Mouse (Mus musculus): ENCODE results near the gene Igbp1b. TPM values are rescaled to one million over a fixed set of nuclear protein-coding genes. Genes with fewer than 3 reads are reported as not detected.

The Igbp1b gene
- polyA plus RNA-seq (2014; fragmentation: Nextera tagmentation; extraction: Ambion mirVana) = not detected in 2 replicates

- no peak for ATAC-seq (replicated peaks; ENCODE audit: low FRiP score, low TSS enrichment, low read depth)
These were observed at the start of gene Igbp1b for GRCm38 (mm10) chr6:138658516-138658915. Igbp1b (minus strand) TSS chr6:138658544.

GRCm38 (mm10) chr6:138682959-138683358, 24.6 kb upstream of the Igbp1b start:
- Histone ChIP-seq H3K36me3 (ENCODE audit: control insufficient read depth, insufficient read depth, low read length) (no peaks in the 10 kb centered on the region), H3K9ac (ENCODE audit: low read length) (no peak overlapping the region), H3K27ac (ENCODE audit: low read depth) (no peak overlapping the region), H3K4me2 (ENCODE audit: low read length) (no peak overlapping the region), H3K9me3 (ENCODE audit: control insufficient read depth, low read length) (no peaks in the 10 kb centered on the region), H3K4me3 (ENCODE audit: low read depth, low read length) (no peak overlapping the region), H3K4me1 (replicated peaks; ENCODE audit: control insufficient read depth, insufficient read depth, low read length) (no peaks in the 10 kb centered on the region), H3K27me3 (replicated peaks; ENCODE audit: control insufficient read depth, insufficient read depth, low read length) (no peaks in the 10 kb centered on the region)
- DNase-seq (ENCODE audit: low spot score) (no peak), ATAC-seq (replicated peaks; ENCODE audit: low FRiP score, low TSS enrichment, low read depth) (no peak)

More at GRCm38 (mm10) chr6:138658516-138658915, at the start of gene Igbp1b:
- Histone ChIP-seq H3K36me3 (ENCODE audit: control insufficient read depth, insufficient read depth, low read length) (no peaks in the 10 kb centered on the region), H3K4me2 (ENCODE audit: low read length) (no peak within 1 kb of the TSS), H3K9ac (ENCODE audit: low read length) (no peak within 1 kb of the TSS), H3K27me3 (replicated peaks; ENCODE audit: control insufficient read depth, insufficient read depth, low read length) (no peaks in the 10 kb centered on the region), H3K4me3 (ENCODE audit: low read depth, low read length) (no peak within 1 kb of the TSS), H3K27ac (ENCODE audit: low read depth) (no peak within 1 kb of the TSS), H3K9me3 (ENCODE audit: control insufficient read depth, low read length) (no peaks in the 10 kb centered on the region), H3K4me1 (replicated peaks; ENCODE audit: control insufficient read depth, insufficient read depth, low read length) (no peaks in the 10 kb centered on the region)
- no peak for DNase-seq (ENCODE audit: low spot score)
- 85% methylated on average over 3 of the region's 3 CpGs for WGBS

GRCm38 (mm10) chr6:138672704-138673141, 14.4 kb upstream of the Igbp1b start:
- WGBS = 4% methylated on average over 2 of the region's 2 CpGs
- ATAC-seq (replicated peaks; ENCODE audit: low FRiP score, low TSS enrichment, low read depth) (no peak), DNase-seq (ENCODE audit: low spot score) (no peak)
- no peaks in the 10 kb centered on the region for H3K27me3 ChIP-seq (replicated peaks; ENCODE audit: control insufficient read depth, insufficient read depth, low read length)
- no peaks in the 10 kb centered on the region for H3K4me1 ChIP-seq (replicated peaks; ENCODE audit: control insufficient read depth, insufficient read depth, low read length)
- H3K9me3 ChIP-seq (ENCODE audit: control insufficient read depth, low read length) = no peaks in the 10 kb centered on the region
- no peak overlapping the region for H3K4me3 ChIP-seq (ENCODE audit: low read depth, low read length)
- H3K9ac ChIP-seq (ENCODE audit: low read length) = no peak overlapping the region
- H3K36me3 ChIP-seq (ENCODE audit: control insufficient read depth, insufficient read depth, low read length) = no peaks in the 10 kb centered on the region
- H3K4me2 ChIP-seq (ENCODE audit: low read length) = no peak overlapping the region
- H3K27ac ChIP-seq (ENCODE audit: low read depth) = no peak overlapping the region

GRCm38 (mm10) chr6:138665416-138665815, 7.1 kb upstream of the Igbp1b start:
- Histone ChIP-seq H3K9me3 (ENCODE audit: control insufficient read depth, low read length) (no peaks in the 10 kb centered on the region), H3K27me3 (replicated peaks; ENCODE audit: control insufficient read depth, insufficient read depth, low read length) (no peaks in the 10 kb centered on the region), H3K4me2 (ENCODE audit: low read length) (no peak overlapping the region), H3K36me3 (ENCODE audit: control insufficient read depth, insufficient read depth, low read length) (no peaks in the 10 kb centered on the region), H3K9ac (ENCODE audit: low read length) (no peak overlapping the region), H3K4me3 (ENCODE audit: low read depth, low read length) (no peak overlapping the region), H3K4me1 (replicated peaks; ENCODE audit: control insufficient read depth, insufficient read depth, low read length) (no peaks in the 10 kb centered on the region), H3K27ac (ENCODE audit: low read depth) (no peak overlapping the region)
- DNase-seq (ENCODE audit: low spot score) (no peak), ATAC-seq (replicated peaks; ENCODE audit: low FRiP score, low TSS enrichment, low read depth) (no peak)
- 70% methylated on average over 3 of the region's 3 CpGs for WGBS

DNA sequence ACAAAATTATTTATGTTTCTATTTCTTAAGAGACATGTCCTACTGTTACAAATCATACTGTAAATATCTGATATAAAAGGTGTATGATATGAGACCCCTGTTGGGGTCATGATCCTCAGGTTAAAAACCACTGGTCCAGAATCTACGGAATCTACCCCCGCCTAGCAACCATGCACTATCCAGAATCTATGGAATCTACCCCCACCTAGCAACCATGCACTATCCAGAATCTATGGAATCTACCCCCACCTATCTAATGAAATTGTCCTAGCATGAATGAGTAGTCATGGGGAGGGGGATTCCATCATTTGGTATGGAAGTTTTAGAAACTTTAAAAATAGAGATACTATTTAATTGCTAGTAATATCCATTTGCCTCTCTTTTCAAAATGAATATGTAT, 12.7 kb downstream of the Igbp1b start:
- ATAC-seq (replicated peaks; ENCODE audit: low FRiP score, low TSS enrichment, low read depth) (no peak), DNase-seq (ENCODE audit: low spot score) (no peak)
- no peak overlapping the region for H3K27ac ChIP-seq (ENCODE audit: low read depth)
- no peaks in the 10 kb centered on the region for H3K27me3 ChIP-seq (replicated peaks; ENCODE audit: control insufficient read depth, insufficient read depth, low read length)
- no peaks in the 10 kb centered on the region for H3K4me1 ChIP-seq (replicated peaks; ENCODE audit: control insufficient read depth, insufficient read depth, low read length)
- H3K9ac ChIP-seq (ENCODE audit: low read length) = no peak overlapping the region
- 97% methylated on average over 2 of the region's 2 CpGs for WGBS
- H3K9me3 ChIP-seq (ENCODE audit: control insufficient read depth, low read length) = no peaks in the 10 kb centered on the region
- no peaks in the 10 kb centered on the region for H3K36me3 ChIP-seq (ENCODE audit: control insufficient read depth, insufficient read depth, low read length)
- no peak overlapping the region for H3K4me2 ChIP-seq (ENCODE audit: low read length)
- H3K4me3 ChIP-seq (ENCODE audit: low read depth, low read length) = no peak overlapping the region

DNA sequence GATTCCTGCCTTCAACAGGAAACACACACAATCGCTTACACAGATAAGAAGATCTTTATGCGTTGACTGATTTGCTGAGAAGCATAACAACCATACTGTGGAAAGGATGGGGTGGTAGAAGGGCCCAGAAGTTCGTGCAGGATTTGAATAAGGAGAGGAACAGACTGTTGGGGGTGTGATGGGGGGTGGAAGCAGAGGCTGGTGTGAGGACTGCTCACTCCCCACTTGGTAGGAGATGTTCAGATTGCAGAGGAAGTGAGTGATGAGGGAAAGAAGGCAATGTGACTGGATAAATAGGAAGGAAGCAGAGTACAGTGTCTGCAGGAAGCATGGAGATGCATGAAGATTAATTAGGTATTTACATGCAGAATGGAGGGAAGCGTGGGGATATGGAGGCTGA, 19.0 kb downstream of the Igbp1b start:
- Histone ChIP-seq H3K27me3 (replicated peaks; ENCODE audit: control insufficient read depth, insufficient read depth, low read length) (no peaks in the 10 kb centered on the region), H3K9me3 (ENCODE audit: control insufficient read depth, low read length) (no peaks in the 10 kb centered on the region), H3K27ac (ENCODE audit: low read depth) (no peak overlapping the region), H3K36me3 (ENCODE audit: control insufficient read depth, insufficient read depth, low read length) (no peaks in the 10 kb centered on the region), H3K9ac (ENCODE audit: low read length) (no peak overlapping the region), H3K4me2 (ENCODE audit: low read length) (no peak overlapping the region), H3K4me3 (ENCODE audit: low read depth, low read length) (no peak overlapping the region), H3K4me1 (replicated peaks; ENCODE audit: control insufficient read depth, insufficient read depth, low read length) (no peaks in the 10 kb centered on the region)
- WGBS = 60% methylated on average over 4 of the region's 4 CpGs
- ATAC-seq (replicated peaks; ENCODE audit: low FRiP score, low TSS enrichment, low read depth) (no peak), DNase-seq (ENCODE audit: low spot score) (no peak)

- H3K4me3 ChIP-seq (ENCODE audit: low read depth, low read length) = no peak overlapping the region
- no peak for ATAC-seq (replicated peaks; ENCODE audit: low FRiP score, low TSS enrichment, low read depth)
These were observed 37.6 kb downstream of the Igbp1b start for GRCm38 (mm10) chr6:138620786-138621185.

GRCm38 (mm10) chr6:138618396-138618795, 39.9 kb downstream of the Igbp1b start:
- H3K27me3 ChIP-seq (replicated peaks; ENCODE audit: control insufficient read depth, insufficient read depth, low read length) = no peaks in the 10 kb centered on the region
- 87% methylated on average over 3 of the region's 3 CpGs for WGBS
- H3K36me3 ChIP-seq (ENCODE audit: control insufficient read depth, insufficient read depth, low read length) = no peaks in the 10 kb centered on the region
- DNase-seq (ENCODE audit: low spot score) (no peak), ATAC-seq (replicated peaks; ENCODE audit: low FRiP score, low TSS enrichment, low read depth) (no peak)
- H3K4me2 ChIP-seq (ENCODE audit: low read length) = no peak overlapping the region
- H3K9me3 ChIP-seq (ENCODE audit: control insufficient read depth, low read length) = no peaks in the 10 kb centered on the region
- H3K4me1 ChIP-seq (replicated peaks; ENCODE audit: control insufficient read depth, insufficient read depth, low read length) = no peaks in the 10 kb centered on the region
- H3K4me3 ChIP-seq (ENCODE audit: low read depth, low read length) = no peak overlapping the region
- no peak overlapping the region for H3K27ac ChIP-seq (ENCODE audit: low read depth)
- H3K9ac ChIP-seq (ENCODE audit: low read length) = no peak overlapping the region

More at GRCm38 (mm10) chr6:138620786-138621185, 37.6 kb downstream of the Igbp1b start:
- Histone ChIP-seq H3K9me3 (ENCODE audit: control insufficient read depth, low read length) (no peaks in the 10 kb centered on the region), H3K4me2 (ENCODE audit: low read length) (no peak overlapping the region), H3K9ac (ENCODE audit: low read length) (no peak overlapping the region), H3K27me3 (replicated peaks; ENCODE audit: control insufficient read depth, insufficient read depth, low read length) (no peaks in the 10 kb centered on the region), H3K4me1 (replicated peaks; ENCODE audit: control insufficient read depth, insufficient read depth, low read length) (no peaks in the 10 kb centered on the region), H3K27ac (ENCODE audit: low read depth) (no peak overlapping the region), H3K36me3 (ENCODE audit: control insufficient read depth, insufficient read depth, low read length) (no peaks in the 10 kb centered on the region)
- DNase-seq (ENCODE audit: low spot score) = no peak

Data from intestine, embryonic 14.5 days (tissue).